ENCODE assay signal across 1 mouse cellular context in the genomic region with DNA sequence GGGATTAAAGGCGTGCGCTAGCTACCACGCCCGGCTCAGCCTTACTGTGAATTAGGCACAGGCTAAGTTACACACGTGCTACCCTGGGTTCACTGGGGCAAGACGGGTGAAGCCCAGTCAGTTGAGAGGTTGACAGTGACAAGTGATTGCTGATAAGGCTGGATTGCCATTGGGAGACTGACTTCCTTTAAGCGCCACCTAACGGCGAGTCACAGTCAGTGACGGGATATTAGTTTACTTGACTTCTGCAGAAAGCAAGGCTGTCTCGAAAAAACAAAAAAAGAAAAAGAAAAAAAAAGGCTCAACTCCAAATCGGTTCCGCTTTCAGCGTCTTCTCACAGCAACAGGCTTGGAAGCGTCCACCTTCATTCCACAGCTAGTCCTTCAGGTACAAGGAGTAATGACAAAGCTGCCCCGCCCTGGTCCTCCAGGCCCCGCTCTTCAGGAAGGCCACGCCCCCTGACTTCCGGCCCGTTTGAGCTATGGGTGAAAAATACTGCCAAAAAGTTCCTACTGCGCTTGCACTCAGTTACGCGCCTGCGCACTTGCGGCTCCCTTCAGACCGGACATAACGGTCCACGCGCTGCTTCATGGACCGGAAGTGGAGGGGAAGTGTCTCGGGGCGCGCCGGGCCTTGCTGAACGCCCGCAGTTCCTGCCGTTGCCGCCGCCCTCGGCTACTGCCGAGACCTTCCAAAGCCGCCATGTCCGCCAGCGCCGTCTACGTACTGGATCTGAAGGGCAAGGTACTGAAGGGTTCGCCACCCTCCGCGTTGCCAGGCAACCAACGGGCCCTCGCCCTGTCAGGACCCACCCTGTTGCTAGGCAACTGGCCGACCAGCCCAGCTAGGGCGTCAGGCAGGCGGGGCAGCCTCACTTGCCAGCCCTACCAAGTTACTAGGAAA.
TF ChIP-seq lines count a peak whose summit lies in the region.

A gene (plus strand): TSS at position 520 of the 904 bp plus-strand sequence.

TF ChIP-seq in MEL, 35 proteins besides CTCF, POLR2A, EP300 and RAD21 (continued from another document):
- TF ChIP-seq POLR2AphosphoS5 (IDR thresholded peaks at IDR 0.05; ENCODE audit: borderline replicate concordance, low read depth, low read length) = no peak; the same call in 1 of the 2 replicates
- peak; percentile 75 for TF ChIP-seq BHLHE40 (IDR thresholded peaks at IDR 0.05; ENCODE audit: borderline replicate concordance, low read depth, low read length)
- TF ChIP-seq USF2 (IDR thresholded peaks at IDR 0.05; ENCODE audit: borderline replicate concordance in 1 of 2, insufficient read depth in 1 of 2, low read depth in 1 of 2, low read length in 2 of 2) = no peak
- no peak for TF ChIP-seq TAL1 (IDR thresholded peaks at IDR 0.05; ENCODE audit: low read length)
- TF ChIP-seq KAT2A (conservative IDR thresholded peaks at IDR 0.05; ENCODE audit: low read depth, low read length) = no peak
- TF ChIP-seq MYC (IDR thresholded peaks at IDR 0.05; ENCODE audit: low read depth, low read length) = peak; percentile 93
- peak; percentile 93 for TF ChIP-seq GATA1 (IDR thresholded peaks at IDR 0.05; ENCODE audit: low read depth, low read length)
- TF ChIP-seq ELF1 (IDR thresholded peaks at IDR 0.05; ENCODE audit: low read depth, low read length) = peak; percentile 82; the same call in 1 of the 2 replicates
- TF ChIP-seq MAX (IDR thresholded peaks at IDR 0.05; ENCODE audit: low read length) = peak; percentile 89
- TF ChIP-seq MAFK (IDR thresholded peaks at IDR 0.05; ENCODE audit: borderline replicate concordance, low read depth, low read length) = no peak
- TF ChIP-seq MAZ (IDR thresholded peaks at IDR 0.05; ENCODE audit: low read depth, low read length) = 0 out of 2 replicates have a peak, but pooled peaks have one; percentile 62
- peak; percentile 98 for TF ChIP-seq MXI1 (IDR thresholded peaks at IDR 0.05; ENCODE audit: low read depth, low read length)
- TF ChIP-seq SIN3A (IDR thresholded peaks at IDR 0.05; ENCODE audit: low read length) = peak; percentile 94
- TF ChIP-seq E2F4 (IDR thresholded peaks at IDR 0.05; ENCODE audit: borderline replicate concordance, low read depth, low read length) = no peak
- no peak for TF ChIP-seq CHD1 (IDR thresholded peaks at IDR 0.05; ENCODE audit: low read depth, low read length)
